Mouse (Mus musculus): Measurements from ENCODE around the gene Cacna1i. TPM values are rescaled to one million over a fixed set of nuclear protein-coding genes. Genes with fewer than 3 reads are reported as not detected.

Cacna1i gene
- total RNA-seq, 1 experiment from 2014 or later: not detected

Other genes starting within 250 kb of the Cacna1i start
- gene Syngr1, start 195.9 kb upstream of the Cacna1i start, total RNA-seq (2017): 4.8 and 6.1 TPM in 2 replicates
- gene Rpl3, start 195.4 kb upstream of the Cacna1i start, total RNA-seq (2017): 2,920 and 3,083 TPM in 2 replicates
- gene Tab1, start 154.1 kb upstream of the Cacna1i start, total RNA-seq (2017): 10.6 and 19.9 TPM in 2 replicates
- not detected in 2 replicates for gene Mgat3, start 113.5 kb upstream of the Cacna1i start, total RNA-seq (2017)
- 20.5 and 25.1 TPM in 2 replicates for gene Mief1, start 53.2 kb upstream of the Cacna1i start, total RNA-seq (2017)
- not detected in 2 replicates for gene AC140267.1, start 51.4 kb upstream of the Cacna1i start, total RNA-seq (2017)
- 363 and 374 TPM in 2 replicates for gene Atf4, start 32.1 kb upstream of the Cacna1i start, total RNA-seq (2017)
- gene Rps19bp1, start 22.9 kb upstream of the Cacna1i start, total RNA-seq (2017): 19.2 and 24.3 TPM in 2 replicates